In genomic region chr13:102895894-102896293, GRCm38 (mm10) we compare ENCODE assay signal across 10 mouse cellular contexts.
DNase-seq lines count a peak whose midpoint lies in the region; TF ChIP-seq lines count a peak whose summit lies in the region.
"Had no signal": no experiment of that assay in that cellular context is flagged by ENCODE, and none has a peak within 500 bp of the region (broad histone marks: within the 10 kb centered on the region; RNA-seq: fewer than 3 reads in every experiment).

No protein-coding gene starts in this region.

- H3K27ac ChIP-seq in spleen, adult 2 months (ENCODE audit: insufficient read depth, low read length): peak overlapping the region; percentile 4; the same call in 1 of the 2 replicates

- 13% methylated on average over 6 of the region's 6 CpGs for WGBS in spleen, adult 2 months

- no peak for TF ChIP-seq CTCF in spleen, adult 2 months (IDR thresholded peaks at IDR 0.05; ENCODE audit: extremely low read depth, insufficient read depth, insufficient read length, insufficient replicate concordance)

- no peak for TF ChIP-seq POLR2A in spleen, adult 2 months (IDR thresholded peaks at IDR 0.05; ENCODE audit: low read depth, low read length)

- no peaks in the 10 kb centered on the region for H3K27me3 ChIP-seq in spleen, adult 2 months (ENCODE audit: control insufficient read depth, insufficient read depth, low read length)

- H3K36me3 ChIP-seq in spleen, adult 2 months (ENCODE audit: control insufficient read depth, insufficient read depth, low read length): no peaks in the 10 kb centered on the region

- H3K4me3 ChIP-seq in spleen, adult 2 months (ENCODE audit: extremely low read depth, insufficient read depth, insufficient read length): no peak overlapping the region

- DNase-seq in cerebellum, postnatal 10 days: peak; percentile 19 to 25
- no peak for DNase-seq in cerebellum, adult 11 months
- DNase-seq in spleen, adult 2 months (ENCODE audit: low read depth in 1 of 2, low spot score in 2 of 2): no peak
- no peak for DNase-seq in spleen, postnatal 10 days (ENCODE audit: low spot score in 2 of 2)
- DNase-seq in induced T-regulatory cell, adult 2 months (ENCODE audit: low read depth): peak; percentile 61
- DNase-seq in right cerebral cortex, adult 18-20 months: no peak
- no peak for DNase-seq in right cerebral cortex, postnatal 4 days
- no peak for DNase-seq in kidney, adult 11 months
- DNase-seq: heart, postnatal 10 days; liver had no signal

- H3K4me1 ChIP-seq in spleen, adult 2 months (ENCODE audit: control insufficient read depth, insufficient read depth, insufficient read length): peaks cover 41% of the 10 kb centered on the region

Comparison
In these comparisons a context has a peak if more than half of its experiments do, and no peak if none do; other contexts are left out.
1. DNase-seq: peak in cerebellum, postnatal 10 days (2 of 2) and induced T-regulatory cell, adult 2 months (single experiment); none in cerebellum, adult 11 months (single experiment), spleen, adult 2 months (0 of 2), spleen, postnatal 10 days (0 of 2), right cerebral cortex, adult 18-20 months (single experiment), right cerebral cortex, postnatal 4 days (single experiment) and kidney, adult 11 months (single experiment).